In genomic region chr14:20262346-20262745, GRCm38 (mm10) we compare ENCODE assay signal across 24 mouse cellular contexts. TPM values are rescaled to one million over a fixed set of nuclear protein-coding genes. Genes with fewer than 3 reads are reported as not detected.
DNase-seq lines count a peak whose midpoint lies in the region; ATAC-seq lines count a peak whose summit lies in the region.
"Had no signal": no experiment of that assay in that cellular context is flagged by ENCODE, and none has a peak within 500 bp of the region (broad histone marks: within the 10 kb centered on the region; RNA-seq: fewer than 3 reads in every experiment).

No protein-coding gene starts in this region.

- no peak for ATAC-seq in kidney, embryonic 16.5 days (ENCODE audit: low FRiP score, low TSS enrichment)
- ATAC-seq: forebrain, embryonic 14.5 days had no signal

- no peak overlapping the region for H3K9ac ChIP-seq in kidney, embryonic 16.5 days (replicated peaks; ENCODE audit: low read length)
- H3K9ac ChIP-seq: embryonic facial prominence, embryonic 13.5 days; embryonic facial prominence, embryonic 15.5 days; forebrain, embryonic 12.5 days had no signal

- WGBS in kidney, embryonic 16.5 days = 61% methylated on average over 4 of the region's 4 CpGs

- H3K9me3 ChIP-seq in kidney, embryonic 16.5 days (ENCODE audit: low read length) = no peaks in the 10 kb centered on the region
- H3K9me3 ChIP-seq: embryonic facial prominence, embryonic 13.5 days; embryonic facial prominence, embryonic 15.5 days; forebrain, embryonic 10.5 days; forebrain, embryonic 12.5 days had no signal

- no peak overlapping the region for H3K4me3 ChIP-seq in kidney, embryonic 16.5 days (ENCODE audit: low read length)
- H3K4me3 ChIP-seq: embryonic facial prominence, embryonic 13.5 days; embryonic facial prominence, embryonic 15.5 days; erythroblast, embryonic 14.5 days; forebrain, embryonic 10.5 days; forebrain, embryonic 12.5 days had no signal

- peak; percentile 37 to 41 for DNase-seq in kidney, adult 8-10 months
- no peak for DNase-seq in kidney, adult 11 months
- peak; percentile 29 for DNase-seq in kidney, postnatal 14 days
- DNase-seq in kidney, postnatal 36 days = peak; percentile 47 to 51
- no peak for DNase-seq in kidney, postnatal 10 days
- DNase-seq: adrenal gland, adult 2 months; adrenal gland, postnatal 10 days; adrenal gland, postnatal 25 days; cerebellum, adult 11 months; cerebellum, adult 18-20 months; cerebellum, adult 8-10 months; cerebellum, adult 9-11 months; cerebellum, postnatal 14 days; cerebellum, postnatal 36 days; embryo, embryonic 11 days had no signal

- H3K27ac ChIP-seq in kidney, embryonic 16.5 days (ENCODE audit: low read length) = no peak overlapping the region
- H3K27ac ChIP-seq: embryonic facial prominence, embryonic 13.5 days; embryonic facial prominence, embryonic 15.5 days; forebrain, embryonic 12.5 days had no signal

- H3K4me1 ChIP-seq in kidney, embryonic 16.5 days (ENCODE audit: insufficient read depth, low read length) = no peaks in the 10 kb centered on the region
- H3K4me1 ChIP-seq: embryonic facial prominence, embryonic 13.5 days; embryonic facial prominence, embryonic 15.5 days; forebrain, embryonic 12.5 days had no signal

- peaks cover 10% of the 10 kb centered on the region; the same call in 1 of the 2 replicates for H3K27me3 ChIP-seq in kidney, embryonic 16.5 days (ENCODE audit: insufficient read depth, low read length)
- H3K27me3 ChIP-seq: embryonic facial prominence, embryonic 15.5 days had no signal

- H3K36me3 ChIP-seq in kidney, embryonic 16.5 days (ENCODE audit: insufficient read depth, low read length) = no peaks in the 10 kb centered on the region
- H3K36me3 ChIP-seq: embryonic facial prominence, embryonic 13.5 days; embryonic facial prominence, embryonic 15.5 days; forebrain, embryonic 10.5 days; forebrain, embryonic 12.5 days had no signal

- H3K4me2 ChIP-seq in kidney, embryonic 16.5 days (replicated peaks; ENCODE audit: low read depth, low read length) = no peak overlapping the region
- H3K4me2 ChIP-seq: embryonic facial prominence, embryonic 13.5 days; embryonic facial prominence, embryonic 15.5 days; forebrain, embryonic 12.5 days had no signal

RNA-seq across cellular contexts. Expression of gene Kcnk16, which starts 6.7 kb away (rescaled TPM):
- polyA plus RNA-seq in kidney, embryonic 16.5 days (2015; fragmentation: Nextera tagmentation; extraction: Ambion mirVana) = not detected in 2 replicates
- polyA plus RNA-seq: adrenal gland, adult 2 months; brain, embryonic 14.5 days; C2C12; embryonic facial prominence, embryonic 13.5 days; forebrain, embryonic 10.5 days; forebrain, embryonic 12.5 days; forebrain, embryonic 14.5 days had no signal

RNA-seq across cellular contexts. Expression of gene Nudt13, which starts 32.2 kb away (rescaled TPM):
- polyA plus RNA-seq in kidney, embryonic 16.5 days (2015; fragmentation: Nextera tagmentation; extraction: Ambion mirVana) = 13.9 and 21.0 TPM in 2 replicates

Comparison
In these comparisons a context has a peak if more than half of its experiments do, and no peak if none do; other contexts are left out.
1. DNase-seq: peak in kidney, adult 8-10 months (2 of 2), kidney, postnatal 14 days (single experiment) and kidney, postnatal 36 days (2 of 2); none in kidney, adult 11 months (single experiment) and kidney, postnatal 10 days (single experiment).